Mouse (Mus musculus) monocyte, adult 5-6 weeks (primary cell): ENCODE measurements around the gene Yrdc. TPM values are rescaled to one million over a fixed set of nuclear protein-coding genes. Genes with fewer than 3 reads are reported as not detected.
A peak's percentile ranks its signal among the peaks of the same experiment; 100 is the strongest.

ENCODE experiments used
- ATAC-seq: fragments of 153-309, 156-312 bp; replicated peaks from 2 replicates; pipeline ENCODE4 v1.8.0; 2017; ENCODE audit warnings: mild to moderate bottlenecking; ENCODE audit not compliant: low TSS enrichment, insufficient number of reproducible peaks, severe bottlenecking, poor library complexity, low FRiP score
- total RNA-seq: library from RNA; stranded (forward); fragments of 200-1000, 200-491, 200-594 nt; gene quantifications from 3 replicates; pipeline ENCODE4 v1.2.3, GENCODE M21; 2017

The Yrdc gene
- total RNA-seq: 28.9 to 39.6 TPM (median 38.2 TPM) in 3 replicates

GRCm38 (mm10) chr4:124850261-124850913 lies at the start of gene Yrdc:
Gene Yrdc (plus strand): TSS chr4:124850679.
- peak; percentile 75 for ATAC-seq

GRCm38 (mm10) chr4:124801552-124802308 lies 48.7 kb upstream of the Yrdc start, which contains the start of gene Mtf1:
Gene Mtf1 (plus strand): TSS chr4:124802104.
- ATAC-seq: peak; percentile 49

GRCm38 (mm10) chr4:124802309-124803260 lies 47.9 kb upstream of the Yrdc start:
- ATAC-seq: peak; percentile 96

GRCm38 (mm10) chr4:124803406-124803805 lies 47.1 kb upstream of the Yrdc start:
- ATAC-seq: no peak

- ATAC-seq: no peak
These were observed 42.0 kb upstream of the Yrdc start for GRCm38 (mm10) chr4:124808511-124808910.

GRCm38 (mm10) chr4:124809136-124809883 lies 41.2 kb upstream of the Yrdc start:
- no peak for ATAC-seq

GRCm38 (mm10) chr4:124810056-124810455 lies 40.4 kb upstream of the Yrdc start:
- no peak for ATAC-seq

GRCm38 (mm10) chr4:124811347-124811975 lies 39.0 kb upstream of the Yrdc start:
- ATAC-seq: no peak

GRCm38 (mm10) chr4:124815901-124816300 lies 34.6 kb upstream of the Yrdc start:
- no peak for ATAC-seq

- no peak for ATAC-seq
These were observed 32.7 kb upstream of the Yrdc start for GRCm38 (mm10) chr4:124817803-124818202.

- no peak for ATAC-seq
These were observed 31.6 kb upstream of the Yrdc start for GRCm38 (mm10) chr4:124818832-124819231.

GRCm38 (mm10) chr4:124824967-124825366 lies 25.5 kb upstream of the Yrdc start:
- no peak for ATAC-seq

GRCm38 (mm10) chr4:124825371-124825965 lies 25.0 kb upstream of the Yrdc start:
- no peak for ATAC-seq

- no peak for ATAC-seq
These were observed 20.8 kb upstream of the Yrdc start for GRCm38 (mm10) chr4:124829671-124830070.

- ATAC-seq: no peak
These were observed 17.7 kb upstream of the Yrdc start for GRCm38 (mm10) chr4:124832796-124833195.

GRCm38 (mm10) chr4:124838035-124838700 lies 12.3 kb upstream of the Yrdc start:
- ATAC-seq: no peak

- ATAC-seq: no peak
These were observed 9.5 kb upstream of the Yrdc start for GRCm38 (mm10) chr4:124840998-124841397.
